Mouse (Mus musculus) heart, postnatal 4 days (tissue): ENCODE measurements around the gene Gripap1. TPM values are rescaled to one million over a fixed set of nuclear protein-coding genes. Genes with fewer than 3 reads are reported as not detected.

Experiments
- DNase-seq: peaks from one replicate; pipeline ENCODE4 v3.0.0; 2021
- microRNA-seq, 2 experiments: library from miRNA; unstranded; fragments of <30 nt; microRNA quantifications; one replicate each; pipeline ENCODE4 v1.2.0; 2021 to 2022
- total RNA-seq, 2 experiments: library from RNA; stranded (reverse); gene quantifications; 2 replicates each; pipeline ENCODE4 v1.2.3; 2021

Gripap1 gene
- total RNA-seq, 2 experiments from 2014 or later = 23.7 to 28.4 TPM

GRCm38 (mm10) chrX:7868506-7868905, 78.9 kb downstream of the Gripap1 start:
- no peak for DNase-seq

GRCm38 (mm10) chrX:7869826-7870225, 80.3 kb downstream of the Gripap1 start:
- no peak for DNase-seq

Small RNAs within 50 kb of the gene (microRNA-seq; reads per million reads assigned to microRNA genes)
- gene Mir1198 = 42.5 to 76.7 reads per million in 2 experiments

Other genes starting within 250 kb of the Gripap1 start
- not detected for gene Foxp3, start 216.1 kb upstream of the Gripap1 start, total RNA-seq
- gene Ppp1r3f, start 215.5 kb upstream of the Gripap1 start, total RNA-seq = 1 to 10 TPM; 2.7 to 2.8 TPM
- gene Ccdc22, start 184.2 kb upstream of the Gripap1 start, total RNA-seq = 10 to 100 TPM; 12.1 to 12.7 TPM
- not detected for gene Cacna1f, start 182.7 kb upstream of the Gripap1 start, total RNA-seq
- under 1 TPM; 0.45 to 0.79 TPM for gene Syp, start 151.3 kb upstream of the Gripap1 start, total RNA-seq
- 10 to 100 TPM; 11.9 to 12.0 TPM for gene Prickle3, start 132.5 kb upstream of the Gripap1 start, total RNA-seq
- 100 to 1,000 TPM; 101 to 115 TPM for gene Plp2, start 118.4 kb upstream of the Gripap1 start, total RNA-seq
- 1 to 10 TPM; 2.3 to 2.7 TPM for gene Magix, start 108.5 kb upstream of the Gripap1 start, total RNA-seq
- gene Gpkow, start 92.6 kb upstream of the Gripap1 start, total RNA-seq = 10 to 100 TPM; 26.1 to 26.4 TPM
- 10 to 100 TPM; 23.6 to 23.9 TPM for gene Wdr45, start 75.4 kb upstream of the Gripap1 start, total RNA-seq
- gene Gm45208, start 67.5 kb upstream of the Gripap1 start, total RNA-seq = not detected
- 10 to 100 TPM; 10.3 to 11.0 TPM for gene Praf2, start 61.3 kb upstream of the Gripap1 start, total RNA-seq
- 1 to 10 TPM; 1.2 to 3.0 TPM for gene Ccdc120, start 38.9 kb upstream of the Gripap1 start, total RNA-seq
- 10 to 100 TPM; 16.2 to 16.5 TPM for gene Tfe3, start 27.2 kb upstream of the Gripap1 start, total RNA-seq
- under 1 TPM; 0.48 to 0.59 TPM for gene Kcnd1, start 32.5 kb downstream of the Gripap1 start, total RNA-seq
- 10 to 100 TPM; 34.8 to 39.3 TPM for gene Otud5, start 51.6 kb downstream of the Gripap1 start, total RNA-seq
- gene Pim2, start 88.5 kb downstream of the Gripap1 start, total RNA-seq = 1 to 10 TPM; 3.3 to 5.0 TPM
- 10 to 100 TPM; 15.5 to 17.7 TPM for gene Slc35a2, start 94.3 kb downstream of the Gripap1 start, total RNA-seq
- 10 to 100 TPM; 35.0 to 37.7 TPM for gene Pqbp1, start 109.5 kb downstream of the Gripap1 start, total RNA-seq
- gene Timm17b, start 109.6 kb downstream of the Gripap1 start, total RNA-seq = 10 to 100 TPM; 57.3 to 61.3 TPM
- gene Gm10491, start 118.1 kb downstream of the Gripap1 start, total RNA-seq = not detected
- not detected for gene Gm10490, start 119.8 kb downstream of the Gripap1 start, total RNA-seq
- not detected for gene Pcsk1n, start 130.1 kb downstream of the Gripap1 start, total RNA-seq
- not detected for gene Eras, start 138.8 kb downstream of the Gripap1 start, total RNA-seq
- gene Hdac6, start 158.1 kb downstream of the Gripap1 start, total RNA-seq = 10 to 100 TPM; 30.3 to 32.8 TPM
- under 1 TPM in 1 of 2 experiments, not detected in 1; 0.14 TPM for gene Gata1, start 188.3 kb downstream of the Gripap1 start, total RNA-seq
- not detected for gene Glod5, start 228.7 kb downstream of the Gripap1 start, total RNA-seq